Mouse (Mus musculus): ENCODE data around the gene Hpd. TPM values are rescaled to one million over a fixed set of nuclear protein-coding genes. Genes with fewer than 3 reads are reported as not detected.

Gene Hpd
- total RNA-seq, 2 experiments from 2014 or later: not detected

GRCm38 (mm10) chr5:123190912-123191311, 8.4 kb upstream of the Hpd start:
- no peak for ATAC-seq (replicated peaks; ENCODE audit: poor library complexity)

GRCm38 (mm10) chr5:123187306-123187705, 4.8 kb upstream of the Hpd start:
- ATAC-seq (replicated peaks; ENCODE audit: poor library complexity): no peak

GRCm38 (mm10) chr5:123185966-123186365, 3.4 kb upstream of the Hpd start:
- ATAC-seq (replicated peaks; ENCODE audit: poor library complexity): no peak

GRCm38 (mm10) chr5:123181536-123181935, 991 bp downstream of the Hpd start:
- ATAC-seq (replicated peaks; ENCODE audit: poor library complexity): no peak

- ATAC-seq (replicated peaks; ENCODE audit: poor library complexity): no peak
Observed at GRCm38 (mm10) chr5:123180390-123180789, 2.1 kb downstream of the Hpd start.

- no peak for ATAC-seq (replicated peaks; ENCODE audit: poor library complexity)
Observed at GRCm38 (mm10) chr5:123178792-123179191, 3.7 kb downstream of the Hpd start.

GRCm38 (mm10) chr5:123171646-123172350, 10.7 kb downstream of the Hpd start:
- ATAC-seq (replicated peaks; ENCODE audit: poor library complexity): peak; percentile 99

- no peak for ATAC-seq (replicated peaks; ENCODE audit: poor library complexity)
Observed at GRCm38 (mm10) chr5:123170365-123170764, 12.2 kb downstream of the Hpd start.

GRCm38 (mm10) chr5:123169284-123169683, 13.2 kb downstream of the Hpd start, which contains the start of gene Psmd9:
TSS of gene Psmd9 (plus strand) at chr5:123169413.
- ATAC-seq (replicated peaks; ENCODE audit: poor library complexity): no peak

- ATAC-seq (replicated peaks; ENCODE audit: poor library complexity): no peak
Observed at GRCm38 (mm10) chr5:123167591-123167990, 14.9 kb downstream of the Hpd start.

- ATAC-seq (replicated peaks; ENCODE audit: poor library complexity): no peak
Observed at GRCm38 (mm10) chr5:123166437-123166836, 16.1 kb downstream of the Hpd start.

- peak; percentile 76 for ATAC-seq (replicated peaks; ENCODE audit: poor library complexity)
Observed at GRCm38 (mm10) chr5:123162942-123163341, 19.6 kb downstream of the Hpd start.

GRCm38 (mm10) chr5:123160341-123160740, 22.2 kb downstream of the Hpd start:
- ATAC-seq (replicated peaks; ENCODE audit: poor library complexity): no peak

GRCm38 (mm10) chr5:123159866-123160265, 22.7 kb downstream of the Hpd start:
- no peak for ATAC-seq (replicated peaks; ENCODE audit: poor library complexity)

GRCm38 (mm10) chr5:123159446-123159845, 23.1 kb downstream of the Hpd start:
- ATAC-seq (replicated peaks; ENCODE audit: poor library complexity): no peak

- no peak for ATAC-seq (replicated peaks; ENCODE audit: poor library complexity)
Observed at GRCm38 (mm10) chr5:123157972-123158371, 24.6 kb downstream of the Hpd start.

GRCm38 (mm10) chr5:123156763-123157162, 25.8 kb downstream of the Hpd start:
- 0 out of 2 replicates have a peak, but pooled peaks have one; percentile 38 for ATAC-seq (replicated peaks; ENCODE audit: poor library complexity)

GRCm38 (mm10) chr5:123155425-123155824, 27.1 kb downstream of the Hpd start:
- ATAC-seq (replicated peaks; ENCODE audit: poor library complexity): peak; percentile 72

GRCm38 (mm10) chr5:123152901-123153300, 29.6 kb downstream of the Hpd start:
- no peak for ATAC-seq (replicated peaks; ENCODE audit: poor library complexity)

- ATAC-seq (replicated peaks; ENCODE audit: poor library complexity): no peak
Observed at GRCm38 (mm10) chr5:123151707-123152362, 30.7 kb downstream of the Hpd start.

- peak; percentile 71 for ATAC-seq (replicated peaks; ENCODE audit: poor library complexity)
Observed at GRCm38 (mm10) chr5:123151077-123151476, 31.4 kb downstream of the Hpd start.

- no peak for ATAC-seq (replicated peaks; ENCODE audit: poor library complexity)
Observed at GRCm38 (mm10) chr5:123150641-123151040, 31.9 kb downstream of the Hpd start.

All from megakaryocyte progenitor cell, adult 5-6 weeks (primary cell).